Mouse (Mus musculus) kidney, adult 9 months (tissue): ENCODE measurements at regions not wholly inside any gene's neighbourhood (a gene's known extent, or its start where the extent isn't known, plus 50 kb on each side); places are given as distances from the start of the nearest gene placed in this dataset.
"Not testable (repeated sequence)": the region's sequence is repeated elsewhere in the genome, so short reads cannot be mapped to it uniquely, and the experiment has no call there.

Experiments used
- DNase-seq: peaks from one replicate; pipeline ENCODE4 v3.0.0; 2022

DNA sequence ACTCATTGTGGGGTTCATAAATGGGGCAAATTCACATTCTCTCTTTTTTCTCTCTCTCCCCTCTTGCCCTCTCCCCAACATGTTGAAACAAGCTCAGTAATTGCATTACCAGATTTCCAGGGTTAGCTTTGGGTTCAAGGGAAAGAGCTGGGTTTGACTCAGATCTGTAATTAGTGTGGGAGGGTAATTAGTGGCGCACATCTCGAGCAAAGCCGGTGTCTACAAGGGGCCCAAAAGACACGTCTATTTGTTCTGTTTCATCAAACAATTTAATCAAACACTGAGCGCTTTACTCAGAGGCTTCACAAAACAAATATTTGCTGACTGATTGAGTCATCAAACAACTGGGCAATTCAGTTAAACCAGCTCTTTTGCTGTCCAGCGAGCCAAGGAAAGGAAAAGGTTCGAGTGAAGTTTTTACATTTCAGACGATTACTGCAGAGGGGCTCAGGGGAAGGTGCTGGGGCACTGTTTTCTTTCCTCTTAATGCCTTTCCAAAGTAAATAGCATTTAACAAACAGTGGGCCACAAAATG is 193.6 kb upstream of the Six2 start:
- DNase-seq: no peak

DNA sequence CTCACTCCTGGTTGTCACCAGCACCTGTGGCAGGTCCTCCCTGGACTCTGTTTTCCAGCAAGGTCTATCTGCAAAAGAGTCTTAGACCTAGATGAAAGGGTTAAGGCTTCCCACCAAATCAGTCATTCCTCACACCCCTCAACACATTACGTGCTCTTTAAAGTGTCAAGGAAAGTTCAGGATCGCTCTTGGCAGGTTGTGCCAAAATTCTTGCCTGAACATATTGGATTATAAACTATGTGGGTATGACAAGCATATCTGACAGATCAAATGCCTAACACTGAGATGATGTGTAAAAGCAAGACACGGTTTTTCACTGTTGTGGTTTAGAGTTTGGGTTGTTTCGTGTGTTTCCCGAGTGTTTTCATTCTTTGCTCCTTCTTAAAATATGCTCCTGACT is 193.0 kb upstream of the Six2 start:
- DNase-seq: no peak

- peak; percentile 42 for DNase-seq
Observed at GRCm38 (mm10) chr17:85877426-85877825, 189.4 kb upstream of the Six2 start.

DNA sequence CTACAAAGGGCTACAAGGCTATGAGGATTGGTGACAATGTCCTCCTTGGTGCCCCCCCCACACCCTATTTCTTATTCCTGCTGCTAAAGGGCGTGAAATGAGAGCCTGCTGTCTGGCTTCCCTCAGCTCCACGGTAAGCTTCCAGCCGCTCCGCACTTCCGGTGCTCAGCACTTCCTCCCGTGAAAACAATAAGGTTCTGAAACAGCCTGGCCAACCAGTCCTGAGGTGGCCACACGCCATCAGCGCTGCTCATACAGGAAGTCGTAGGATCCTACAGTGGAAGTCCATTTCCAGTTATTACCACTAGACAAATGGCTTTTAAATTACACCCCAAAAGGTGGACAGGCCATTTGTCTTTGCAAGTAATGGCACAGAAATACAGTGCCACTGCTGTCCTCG is 188.8 kb upstream of the Six2 start:
- DNase-seq: no peak

GRCm38 (mm10) chr17:85873853-85874586 is 185.9 kb upstream of the Six2 start:
- DNase-seq: peak; percentile 21

GRCm38 (mm10) chr17:85872903-85873413 is 184.9 kb upstream of the Six2 start:
- DNase-seq: no peak

- DNase-seq: no peak
Observed at GRCm38 (mm10) chr17:85870406-85870805, 182.3 kb upstream of the Six2 start.

- DNase-seq: no peak
Observed at GRCm38 (mm10) chr17:85869179-85869578, 181.1 kb upstream of the Six2 start.

DNA sequence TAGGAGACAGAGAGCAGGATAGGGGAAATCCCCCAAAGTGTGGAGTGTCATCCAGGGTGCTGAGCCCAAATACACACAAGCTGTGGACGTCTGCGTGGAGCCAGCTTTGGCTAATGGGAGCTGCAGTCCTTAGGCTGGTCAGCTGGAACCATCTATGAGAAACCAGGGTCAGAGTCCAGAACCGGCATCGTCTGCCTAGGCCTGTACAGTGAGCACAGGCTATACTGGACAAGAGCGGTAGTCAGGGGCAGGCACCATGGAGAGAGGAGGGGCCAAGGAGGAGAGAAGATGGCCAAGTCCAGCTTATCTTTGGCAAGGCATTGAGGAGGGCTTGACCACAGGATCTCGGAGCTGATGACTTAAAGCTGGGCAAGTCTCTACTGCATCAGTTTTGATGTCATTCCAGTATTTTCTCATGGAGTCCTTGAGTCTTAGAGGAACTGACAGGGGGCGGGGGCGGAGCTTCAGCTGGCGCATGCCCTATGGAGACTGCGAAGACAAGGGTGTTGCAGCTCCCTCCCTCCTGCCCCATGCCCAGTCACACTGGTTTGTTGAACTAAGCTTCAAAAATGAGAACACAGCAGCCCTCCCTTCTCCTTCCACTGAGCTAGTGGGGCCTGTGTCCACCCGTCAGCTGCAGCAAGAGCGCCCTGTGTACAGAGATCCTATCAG is 180.0 kb upstream of the Six2 start:
- peak; percentile 43 for DNase-seq

DNA sequence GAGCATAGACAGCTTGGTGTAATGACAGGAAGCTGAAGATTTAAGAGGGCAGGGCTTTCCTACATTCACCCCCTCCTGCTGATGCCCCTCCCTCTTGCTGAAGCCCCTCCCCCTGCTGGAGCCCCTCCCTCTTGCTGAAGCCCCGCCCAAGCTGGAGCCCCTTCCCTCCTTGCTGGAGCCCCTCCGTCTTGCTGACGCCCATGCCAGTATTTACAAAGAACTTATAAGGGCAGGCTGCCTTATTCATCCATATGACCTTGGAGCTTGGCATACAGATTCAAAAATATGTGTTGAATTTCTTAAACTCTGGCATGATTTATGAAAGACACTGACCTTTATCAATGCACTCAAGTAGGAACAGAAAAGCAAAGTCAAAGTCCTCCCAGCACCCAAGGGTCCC is 178.5 kb upstream of the Six2 start:
- DNase-seq: no peak

DNA sequence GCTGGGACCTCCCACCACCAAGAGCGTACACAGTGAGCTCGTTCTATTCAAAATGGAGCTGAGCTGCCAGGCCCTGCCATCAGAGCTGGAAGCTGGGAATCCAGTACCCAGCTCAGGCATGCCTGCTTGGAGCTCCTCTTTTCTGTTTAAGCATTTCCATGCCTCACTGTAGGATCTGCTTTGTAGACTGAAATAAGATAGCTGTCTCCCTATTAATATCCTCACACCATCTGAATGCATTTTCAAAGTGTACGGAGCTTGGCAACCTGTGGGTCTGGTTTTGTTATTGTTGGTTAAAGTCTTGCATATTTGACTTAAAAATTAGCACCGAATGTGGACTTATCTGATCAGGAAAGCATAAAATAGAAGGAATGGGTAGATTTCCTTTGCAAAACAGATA is 177.9 kb upstream of the Six2 start:
- DNase-seq: no peak

DNA sequence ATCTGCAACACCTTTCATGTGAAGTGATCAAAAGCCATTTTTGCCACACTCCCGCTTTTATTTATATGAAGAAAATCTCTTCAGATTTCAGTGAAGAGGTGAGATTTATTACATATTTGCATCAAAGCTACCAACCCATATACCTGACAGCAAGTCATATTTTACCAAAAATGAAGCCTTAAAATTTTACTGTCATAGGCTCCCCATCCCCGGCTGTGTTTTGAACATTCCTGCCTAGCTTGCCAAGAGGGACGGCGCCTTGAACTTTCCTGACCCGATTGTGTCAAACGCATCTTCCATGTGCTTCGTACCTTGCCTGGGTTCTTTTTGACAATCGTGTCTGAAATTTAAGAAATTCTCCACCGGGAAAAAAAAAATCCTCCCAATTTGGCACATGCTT is 173.3 kb upstream of the Six2 start:
- no peak for DNase-seq

- no peak for DNase-seq
Observed at GRCm38 (mm10) chr17:85860797-85861196, 172.7 kb upstream of the Six2 start.

DNA sequence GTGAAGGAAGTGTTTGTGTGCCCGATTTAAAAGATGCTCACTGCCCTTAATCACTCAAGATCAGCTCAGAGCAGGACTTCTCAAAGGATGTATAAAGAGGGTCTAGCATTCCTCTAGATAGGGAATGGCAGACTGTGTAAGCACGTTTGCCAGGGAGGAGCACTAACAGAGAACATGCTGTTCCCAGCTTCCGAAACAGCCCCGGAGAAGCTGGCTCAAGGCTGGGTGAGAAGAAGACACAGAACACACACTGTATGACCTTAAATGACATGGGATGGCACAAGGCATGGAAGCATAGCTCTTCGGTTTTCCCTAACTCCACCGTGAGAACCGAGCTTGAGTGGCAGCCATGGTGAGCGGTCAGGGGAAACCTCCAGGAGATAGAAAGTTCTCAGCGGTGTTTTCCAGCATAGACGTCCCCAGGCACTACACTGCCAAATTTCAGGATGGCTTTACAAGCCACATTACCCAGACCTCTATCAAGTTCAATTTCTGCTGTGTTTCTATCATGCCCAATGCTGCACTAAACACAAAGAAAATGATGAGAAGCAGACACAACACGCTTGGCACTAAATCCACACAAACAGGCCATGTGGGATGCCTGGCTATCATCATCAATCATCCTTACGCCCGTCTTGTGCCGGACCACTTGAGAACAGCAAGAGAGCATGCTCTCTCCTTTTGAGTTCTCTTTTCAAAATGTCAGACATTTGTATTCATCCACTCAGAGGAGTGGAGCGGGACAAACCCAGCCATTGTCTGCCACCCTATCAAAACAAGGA is 172.0 kb upstream of the Six2 start:
- DNase-seq: no peak

GRCm38 (mm10) chr17:85858516-85858915 is 170.4 kb upstream of the Six2 start:
- DNase-seq: no peak

DNA sequence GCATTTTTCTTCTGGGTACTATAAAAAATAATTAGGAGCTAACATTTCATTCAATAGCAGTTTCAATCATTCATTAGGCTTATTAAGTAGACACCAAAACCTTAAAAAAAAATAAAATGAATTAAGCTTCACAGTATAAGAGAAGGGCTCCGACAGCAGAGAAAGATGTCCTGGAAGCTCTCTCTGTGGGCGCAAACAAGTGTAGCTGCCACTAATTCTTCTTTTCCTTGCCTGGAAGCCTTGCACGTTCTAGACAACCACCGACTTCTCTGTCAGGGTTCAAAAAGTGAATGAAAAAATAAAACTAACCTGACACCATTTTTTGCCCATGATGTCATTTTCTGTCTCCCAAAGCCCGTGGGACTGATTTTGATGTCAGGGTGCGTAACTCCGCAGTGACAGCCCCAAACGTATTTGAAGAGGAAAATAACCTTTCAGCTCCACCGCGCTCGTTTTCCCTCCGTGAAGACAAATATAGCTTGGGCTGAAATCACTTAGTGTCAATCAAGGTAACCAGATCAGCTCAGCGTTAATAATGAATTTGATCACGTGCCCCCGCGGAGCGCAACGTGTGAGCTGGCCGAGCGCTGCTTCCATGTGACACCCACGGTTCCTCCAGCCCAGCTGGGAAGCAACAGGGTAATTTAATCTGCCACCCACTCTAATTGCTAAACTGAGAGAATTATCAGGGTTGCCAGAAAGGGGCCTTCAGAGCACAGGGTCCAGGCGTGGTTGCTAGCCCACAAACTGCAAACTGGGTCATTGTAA is 169.8 kb upstream of the Six2 start:
- peak; percentile 61 for DNase-seq

DNA sequence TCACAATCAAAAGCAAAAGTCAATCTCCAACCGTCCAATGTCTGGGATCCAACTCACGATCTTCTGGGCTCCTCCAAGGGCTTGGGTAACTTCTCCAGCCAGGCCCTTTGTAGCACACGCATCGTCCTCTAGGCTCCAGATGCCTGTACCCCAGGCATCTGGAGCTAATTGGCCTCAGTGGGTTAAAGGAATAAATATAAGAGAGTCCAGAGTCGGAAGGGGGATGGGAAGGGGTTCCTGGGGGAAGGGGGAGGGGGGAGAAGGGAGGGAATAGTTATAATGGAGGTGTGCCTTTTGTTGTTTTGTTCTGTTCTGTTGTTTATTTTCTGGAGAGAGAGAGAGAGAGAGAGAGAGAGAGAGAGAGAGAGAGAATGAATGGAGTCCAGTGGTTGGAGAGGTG is 168.8 kb upstream of the Six2 start:
- not testable (repeated sequence) for DNase-seq

- DNase-seq: peak; percentile 73
Observed at GRCm38 (mm10) chr17:85853156-85853555, 165.1 kb upstream of the Six2 start.

GRCm38 (mm10) chr17:85848526-85848925 is 160.5 kb upstream of the Six2 start:
- DNase-seq: no peak

GRCm38 (mm10) chr17:85847756-85848155 is 159.7 kb upstream of the Six2 start:
- no peak for DNase-seq

DNA sequence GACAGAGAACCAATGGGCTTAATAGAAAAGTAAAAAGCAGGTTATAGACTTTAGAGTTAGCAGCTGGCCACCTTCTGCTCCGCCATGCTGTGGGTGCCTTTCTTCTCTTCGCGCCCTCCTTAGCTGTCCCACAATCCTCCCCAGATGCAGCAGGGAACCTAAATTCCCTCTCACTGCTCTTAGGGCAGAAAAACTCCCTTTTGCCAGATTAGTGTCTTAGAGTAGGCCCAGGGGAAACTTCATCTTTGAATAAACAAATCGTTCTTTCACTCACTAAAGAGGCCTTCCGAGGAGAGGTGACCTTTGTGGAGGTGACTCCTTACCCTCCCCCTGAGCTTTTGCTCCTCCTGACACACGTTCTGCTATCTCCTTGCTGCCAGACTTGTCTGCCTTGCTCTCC is 157.0 kb upstream of the Six2 start:
- DNase-seq: no peak

DNA sequence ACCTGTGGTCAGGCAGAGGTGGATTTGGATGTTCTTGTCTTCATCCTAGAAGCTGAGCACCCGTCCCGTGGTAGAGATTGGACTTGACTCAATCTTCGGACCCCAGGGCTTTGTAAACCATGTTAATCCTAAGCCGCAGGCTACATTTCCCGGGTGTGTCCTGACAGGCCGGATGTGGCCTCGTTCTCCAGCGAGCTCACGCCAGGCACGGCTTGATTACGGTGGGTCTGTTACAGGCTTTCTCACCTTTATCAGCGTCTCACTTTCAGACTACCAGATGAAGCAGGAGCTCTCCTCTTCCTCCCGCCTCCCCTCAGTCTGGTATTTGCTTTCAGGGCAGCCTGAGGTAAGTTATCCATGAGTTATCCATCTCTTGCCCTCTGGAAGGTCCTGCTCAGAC is 156.4 kb upstream of the Six2 start:
- no peak for DNase-seq

GRCm38 (mm10) chr17:85823036-85823435 is 135.0 kb upstream of the Six2 start:
- no peak for DNase-seq
